In the genomic region with DNA sequence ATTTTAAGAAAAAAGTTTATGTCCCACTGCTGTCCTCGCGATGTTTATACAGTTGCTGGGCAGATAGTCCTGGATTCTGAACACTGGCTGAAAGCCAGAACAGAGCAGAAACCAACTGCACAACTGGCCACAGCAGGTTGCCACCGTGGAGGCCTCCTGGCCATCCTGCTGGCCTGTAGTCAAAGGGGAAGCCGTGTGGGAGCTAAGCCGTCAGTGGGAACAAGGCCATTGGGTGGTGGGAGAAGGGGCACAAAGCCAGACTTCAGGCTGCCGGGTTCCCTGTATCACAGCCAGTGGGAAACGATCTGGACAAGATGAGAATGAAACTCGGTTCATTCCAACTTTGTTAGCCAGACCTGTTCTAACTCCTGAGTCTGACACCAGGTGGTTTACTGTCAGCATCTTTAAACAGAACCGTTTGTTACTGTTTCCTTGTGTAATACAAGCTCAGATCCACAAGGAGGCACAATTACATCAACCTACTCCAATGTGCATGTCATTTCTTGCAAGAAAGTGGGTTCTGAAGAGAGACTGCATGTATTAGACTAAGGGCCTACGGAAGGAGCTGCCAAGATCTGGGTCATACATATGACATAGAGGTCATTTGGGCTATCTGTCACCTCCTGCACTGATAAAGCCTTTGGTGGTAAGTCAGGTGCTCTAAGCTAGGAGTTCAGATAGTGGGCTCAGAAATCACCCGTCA, we compare ENCODE assay signal across 8 mouse cellular contexts. TPM values are rescaled to one million over a fixed set of nuclear protein-coding genes. Genes with fewer than 3 reads are reported as not detected.
DNase-seq lines count a peak whose midpoint lies in the region; ATAC-seq and TF ChIP-seq lines count a peak whose summit lies in the region.

No protein-coding gene starts in this region.

- peak; percentile 28; the same call in 1 of the 2 replicates for TF ChIP-seq CTCF in brain, embryonic 14.5 days (IDR thresholded peaks at IDR 0.05; ENCODE audit: borderline replicate concordance, extremely low read depth, insufficient read depth, insufficient read length)

- H3K9ac ChIP-seq in heart, embryonic 12.5 days = no peak overlapping the region
- H3K9ac ChIP-seq in hindbrain, embryonic 15.5 days = no peak overlapping the region
- H3K9ac ChIP-seq in midbrain, embryonic 16.5 days (ENCODE audit: low read depth, low read length) = no peak overlapping the region

- no peak for TF ChIP-seq POLR2A in brain, embryonic 14.5 days (IDR thresholded peaks at IDR 0.05; ENCODE audit: borderline replicate concordance, extremely low read depth, insufficient read depth, insufficient read length, poor library complexity, severe bottlenecking)

- H3K36me3 ChIP-seq in heart, embryonic 12.5 days = 0 out of 2 replicates have a peak, but pooled peaks cover 3% of the 10 kb centered on the region
- no peaks in the 10 kb centered on the region for H3K36me3 ChIP-seq in hindbrain, embryonic 15.5 days
- H3K36me3 ChIP-seq in midbrain, embryonic 16.5 days (ENCODE audit: control insufficient read depth, insufficient read depth, low read length) = no peaks in the 10 kb centered on the region

- 51% methylated on average over 11 of the region's 11 CpGs for WGBS in heart, embryonic 12.5 days
- WGBS in hindbrain, embryonic 15.5 days = 51% methylated on average over 11 of the region's 11 CpGs
- 55% methylated on average over 11 of the region's 11 CpGs for WGBS in midbrain, embryonic 16.5 days

- no peaks in the 10 kb centered on the region for H3K4me1 ChIP-seq in heart, embryonic 12.5 days (replicated peaks)
- 0 out of 2 replicates have a peak, but pooled peaks cover 3% of the 10 kb centered on the region for H3K4me1 ChIP-seq in hindbrain, embryonic 15.5 days (replicated peaks)
- H3K4me1 ChIP-seq in midbrain, embryonic 16.5 days (ENCODE audit: control insufficient read depth, insufficient read depth, low read length) = no peaks in the 10 kb centered on the region

- DNase-seq in heart, adult 9 months (ENCODE audit: low spot score in 2 of 2) = no peak
- peak; percentile 18 for DNase-seq in CD4-positive helper T cell, adult 2 months (ENCODE audit: low read depth, low spot score)
- peak; percentile 73 for DNase-seq in brain, embryonic 14.5 days (ENCODE audit: low read depth)
- DNase-seq in right cerebral cortex, postnatal 4 days = no peak

- H3K4me2 ChIP-seq in heart, embryonic 12.5 days = 0 out of 2 replicates have a peak overlapping the region, but pooled peaks have one; percentile 31
- peak overlapping the region; percentile 33 for H3K4me2 ChIP-seq in hindbrain, embryonic 15.5 days
- no peak overlapping the region for H3K4me2 ChIP-seq in midbrain, embryonic 16.5 days (ENCODE audit: low read length)

- no peaks in the 10 kb centered on the region for H3K9me3 ChIP-seq in heart, embryonic 12.5 days (replicated peaks)
- H3K9me3 ChIP-seq in hindbrain, embryonic 15.5 days = no peaks in the 10 kb centered on the region
- no peaks in the 10 kb centered on the region for H3K9me3 ChIP-seq in midbrain, embryonic 16.5 days (replicated peaks; ENCODE audit: control insufficient read depth, low read length, poor library complexity, severe bottlenecking)

- H3K4me3 ChIP-seq in heart, embryonic 12.5 days = no peak overlapping the region
- H3K4me3 ChIP-seq in hindbrain, embryonic 15.5 days = no peak overlapping the region
- no peak overlapping the region for H3K4me3 ChIP-seq in midbrain, embryonic 16.5 days (ENCODE audit: low read depth, low read length)

- no peak overlapping the region for H3K27ac ChIP-seq in heart, embryonic 12.5 days (ENCODE audit: poor library complexity, severe bottlenecking)
- no peak overlapping the region for H3K27ac ChIP-seq in hindbrain, embryonic 15.5 days (replicated peaks)
- H3K27ac ChIP-seq in midbrain, embryonic 16.5 days (ENCODE audit: low read length) = no peak overlapping the region

- H3K27me3 ChIP-seq in heart, embryonic 12.5 days (replicated peaks) = no peaks in the 10 kb centered on the region
- no peaks in the 10 kb centered on the region for H3K27me3 ChIP-seq in hindbrain, embryonic 15.5 days
- H3K27me3 ChIP-seq in midbrain, embryonic 16.5 days (ENCODE audit: control insufficient read depth, insufficient read depth, low read depth, low read length) = no peaks in the 10 kb centered on the region

- ATAC-seq in heart, embryonic 12.5 days (ENCODE audit: insufficient number of reproducible peaks, low FRiP score) = no peak
- no peak; the same call in 1 of the 2 replicates for ATAC-seq in hindbrain, embryonic 15.5 days (ENCODE audit: low FRiP score, low read depth)
- ATAC-seq in midbrain, embryonic 16.5 days = peak; percentile 39; the same call in 1 of the 2 replicates
- no peak for ATAC-seq in monocyte, adult 5-6 weeks (replicated peaks; ENCODE audit: insufficient number of reproducible peaks, low FRiP score, low TSS enrichment, poor library complexity, severe bottlenecking)

RNA-seq across cellular contexts. Expression of a gene that starts 19.7 kb away (rescaled TPM):
- 1.6 and 1.8 TPM in 2 replicates for polyA plus RNA-seq in heart, embryonic 12.5 days (2016; fragmentation: Nextera tagmentation; extraction: Ambion mirVana)
- 3.0 and 3.1 TPM in 2 replicates for polyA plus RNA-seq in brain, embryonic 14.5 days (2012; rRNA removed)
- polyA plus RNA-seq in hindbrain, embryonic 15.5 days (2015; fragmentation: Nextera tagmentation; extraction: Ambion mirVana) = 3.2 and 3.8 TPM in 2 replicates
- 4.0 and 4.8 TPM in 2 replicates for polyA plus RNA-seq in midbrain, embryonic 16.5 days (2015; fragmentation: Nextera tagmentation; extraction: Ambion mirVana)
- 0.29 to 0.49 TPM in 2 of 3 replicates, not detected in the other for total RNA-seq in monocyte, adult 5-6 weeks (2017)

RNA-seq across cellular contexts. Expression of a gene that starts 52.5 kb away (rescaled TPM):
- 18.4 and 20.1 TPM in 2 replicates for polyA plus RNA-seq in heart, embryonic 12.5 days (2016; fragmentation: Nextera tagmentation; extraction: Ambion mirVana)
- 1,399 and 1,649 TPM in 2 replicates for polyA plus RNA-seq in brain, embryonic 14.5 days (2012; rRNA removed)
- polyA plus RNA-seq in hindbrain, embryonic 15.5 days (2015; fragmentation: Nextera tagmentation; extraction: Ambion mirVana) = 2,935 and 3,200 TPM in 2 replicates
- 3,227 and 3,475 TPM in 2 replicates for polyA plus RNA-seq in midbrain, embryonic 16.5 days (2015; fragmentation: Nextera tagmentation; extraction: Ambion mirVana)
- total RNA-seq in monocyte, adult 5-6 weeks (2017) = 3.9 to 4.4 TPM (median 4.3 TPM) in 3 replicates

Comparison
In these comparisons a context has a peak if more than half of its experiments do, and no peak if none do; other contexts are left out.
1. DNase-seq: peak in CD4-positive helper T cell, adult 2 months (single experiment) and brain, embryonic 14.5 days (single experiment); none in heart, adult 9 months (0 of 2) and right cerebral cortex, postnatal 4 days (single experiment).
2. RNA of a gene that starts 52.5 kb away (polyA plus RNA-seq): 3,227 to 3,475 TPM in midbrain, embryonic 16.5 days, 2,935 to 3,200 TPM in hindbrain, embryonic 15.5 days and 1,399 to 1,649 TPM in brain, embryonic 14.5 days; 18.4 to 20.1 TPM in heart, embryonic 12.5 days; every median in the first group is over 10 times any median in the second.